Mouse (Mus musculus) midbrain, embryonic 13.5 days (tissue): Measurements from ENCODE around the gene Wdr41. TPM values are rescaled to one million over a fixed set of nuclear protein-coding genes. Genes with fewer than 3 reads are reported as not detected.

ENCODE experiments used
- ATAC-seq: fragments of 200-750 bp; cut with Nextera tagmentation; 2 replicates; pipeline ENCODE4 v1.8.0; 2017; ENCODE audit warnings: mild to moderate bottlenecking, moderate TSS enrichment, moderate library complexity
- H3K27ac ChIP-seq: fragments of 300-500 bp; sonication (generic); 2 replicates; pipeline ENCODE4 v1.5.1; 2015; ENCODE audit warnings: inconsistent platforms, mild to moderate bottlenecking, moderate library complexity
- H3K27me3 ChIP-seq: fragments of 300-500 bp; sonication (generic); 2 replicates; pipeline ENCODE4 v1.6.1; 2015; ENCODE audit warnings: mild to moderate bottlenecking, inconsistent platforms
- H3K36me3 ChIP-seq: fragments of 300-500 bp; sonication (generic); 2 replicates; pipeline ENCODE4 v1.6.1; 2015; ENCODE audit warnings: mild to moderate bottlenecking, inconsistent platforms
- H3K4me1 ChIP-seq: fragments of 300-500 bp; sonication (generic); replicated peaks from 2 replicates; pipeline ENCODE4 v1.6.1; 2015; ENCODE audit warnings: inconsistent platforms
- H3K4me2 ChIP-seq: fragments of 300-500 bp; sonication (generic); replicated peaks from 2 replicates; pipeline ENCODE4 v1.6.1; 2015; ENCODE audit warnings: moderate library complexity, mild to moderate bottlenecking, inconsistent platforms
- H3K4me3 ChIP-seq: fragments of 300-500 bp; sonication (generic); replicated peaks from 2 replicates; pipeline ENCODE4 v1.5.1; 2015; ENCODE audit warnings: mild to moderate bottlenecking, inconsistent platforms
- H3K9ac ChIP-seq: fragments of 300-500 bp; sonication (generic); replicated peaks from 2 replicates; pipeline ENCODE4 v1.6.1; 2015; ENCODE audit warnings: mild to moderate bottlenecking, inconsistent platforms
- H3K9me3 ChIP-seq: fragments of 300-500 bp; sonication (generic); 2 replicates; pipeline ENCODE4 v1.6.1; 2016; ENCODE audit warnings: mild to moderate bottlenecking, inconsistent platforms
- WGBS: fragments of 180-500 bp; shearing (Covaris S2); methylation state at CpG from one replicate; pipeline ENCODE4 v1.1.7; 2015; 5-methylcytosine and 5-hydroxymethylcytosine counted together
- polyA plus RNA-seq: library from polyadenylated mRNA; unstranded; fragments of >200 nt; fragmentation: Nextera tagmentation; extraction: Ambion mirVana; gene quantifications from 2 replicates; pipeline ENCODE4 v1.2.1, GENCODE M21; 2015

Wdr41 gene
- polyA plus RNA-seq, 1 experiment from 2014 or later = 22.9 TPM

DNA sequence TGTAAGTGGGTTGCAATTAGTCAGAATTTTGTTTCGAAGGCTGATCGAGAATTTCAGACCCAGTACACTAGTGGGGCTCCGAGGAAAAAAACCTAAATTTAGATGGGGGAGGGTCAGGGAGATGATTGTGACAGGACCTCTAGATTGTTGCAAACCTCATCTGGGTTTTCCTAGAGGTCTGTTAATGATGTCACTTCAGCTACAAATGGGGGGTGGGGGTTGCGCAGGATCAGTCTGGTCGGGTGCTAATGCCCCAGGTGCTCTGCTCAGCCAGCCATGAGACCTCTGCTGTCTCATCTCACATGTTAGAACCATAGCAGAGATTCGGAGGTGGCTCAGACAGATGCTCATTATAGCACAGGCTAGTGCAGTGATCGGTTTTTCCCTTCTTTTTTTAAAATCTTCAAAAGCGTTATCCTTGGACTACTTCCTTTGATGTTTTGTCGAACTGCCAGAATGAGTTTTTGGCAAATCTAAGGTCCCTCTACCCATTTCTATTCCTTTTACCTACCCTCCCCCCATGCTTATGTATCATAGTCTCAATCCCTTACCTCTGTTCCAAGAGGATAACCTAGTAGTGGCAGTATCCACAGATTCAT, 64.1 kb downstream of the Wdr41 start:
- Histone ChIP-seq H3K4me1 (no peaks in the 10 kb centered on the region), H3K9ac (no peak overlapping the region), H3K36me3 (no peaks in the 10 kb centered on the region), H3K27me3 (no peaks in the 10 kb centered on the region), H3K4me3 (no peak overlapping the region), H3K27ac (no peak overlapping the region), H3K4me2 (no peak overlapping the region), H3K9me3 (no peaks in the 10 kb centered on the region)
- ATAC-seq = no peak
- WGBS = 82% methylated on average over 9 of the region's 9 CpGs

DNA sequence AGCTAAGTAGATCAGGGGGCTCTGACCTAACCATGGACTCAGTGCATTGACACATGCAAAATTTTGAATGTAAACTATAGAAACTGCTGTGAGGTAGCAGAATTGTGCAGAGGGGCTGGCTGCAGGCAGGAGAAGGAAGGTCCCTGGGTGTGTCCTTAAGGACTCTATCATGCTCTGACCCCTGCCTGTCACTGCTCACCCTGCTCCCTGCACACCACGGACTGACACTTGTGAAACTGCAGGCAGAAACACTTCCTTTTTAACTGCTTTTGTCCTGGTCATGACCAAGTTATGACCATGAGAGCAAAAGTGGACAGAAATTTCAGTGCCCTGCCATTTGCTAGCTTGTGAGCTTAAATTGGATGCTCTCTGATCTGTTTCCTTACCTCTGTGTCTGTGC, 68.0 kb downstream of the Wdr41 start:
- Histone ChIP-seq H3K4me1 (no peaks in the 10 kb centered on the region), H3K27ac (no peak overlapping the region), H3K9ac (no peak overlapping the region), H3K4me3 (no peak overlapping the region), H3K36me3 (no peaks in the 10 kb centered on the region), H3K9me3 (no peaks in the 10 kb centered on the region), H3K4me2 (no peak overlapping the region), H3K27me3 (no peaks in the 10 kb centered on the region)
- no peak for ATAC-seq
- WGBS = 56% methylated on average over 1 of the region's 1 CpGs

DNA sequence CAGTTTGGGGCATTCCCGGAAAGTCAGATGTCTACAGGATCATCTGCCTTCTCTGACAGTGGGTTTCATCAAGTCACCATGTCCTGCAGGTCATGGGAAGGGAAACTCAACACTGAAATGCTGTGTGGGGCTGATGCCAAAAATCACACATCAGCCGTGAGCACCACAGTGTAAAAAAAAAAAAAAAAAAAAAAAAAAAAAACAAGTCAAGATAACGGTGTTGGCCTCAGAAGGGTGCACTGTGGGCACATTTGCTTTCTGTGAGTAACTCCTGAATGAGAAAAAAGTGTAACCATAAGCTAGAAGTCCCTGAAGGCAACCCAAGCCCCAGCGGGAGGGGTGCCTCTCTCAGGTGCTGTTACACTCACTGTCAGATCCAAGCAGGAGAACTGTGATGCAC, 74.3 kb downstream of the Wdr41 start:
- H3K9ac ChIP-seq = no peak overlapping the region
- no peaks in the 10 kb centered on the region for H3K36me3 ChIP-seq
- H3K4me2 ChIP-seq = no peak overlapping the region
- no peaks in the 10 kb centered on the region for H3K4me1 ChIP-seq
- H3K4me3 ChIP-seq = no peak overlapping the region
- H3K9me3 ChIP-seq = no peaks in the 10 kb centered on the region
- H3K27me3 ChIP-seq = no peaks in the 10 kb centered on the region
- no peak overlapping the region for H3K27ac ChIP-seq
- ATAC-seq = no peak
- 85% methylated on average over 4 of the region's 4 CpGs for WGBS

DNA sequence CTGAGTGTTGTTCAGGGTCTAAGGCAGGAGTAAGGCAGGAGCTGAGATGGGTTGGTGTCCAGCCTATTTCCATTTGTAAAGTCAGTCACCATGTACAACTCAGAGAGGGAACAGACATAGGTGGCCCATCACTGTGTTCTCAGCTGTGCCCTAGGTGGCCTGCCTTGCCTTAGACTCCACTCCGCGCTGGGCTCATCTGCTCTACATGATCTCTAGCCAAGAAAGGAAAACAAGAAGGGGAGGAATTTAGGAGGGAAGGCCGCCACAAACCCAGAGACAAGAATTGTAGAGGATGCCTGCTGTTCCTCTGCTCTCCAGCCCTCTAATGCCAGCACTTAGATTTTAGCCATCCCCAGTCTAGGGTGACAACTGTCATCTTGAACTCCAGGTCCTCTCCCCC, 76.3 kb downstream of the Wdr41 start:
- Histone ChIP-seq H3K4me3 (no peak overlapping the region), H3K27me3 (no peaks in the 10 kb centered on the region), H3K4me1 (no peaks in the 10 kb centered on the region), H3K4me2 (no peak overlapping the region), H3K36me3 (no peaks in the 10 kb centered on the region), H3K9ac (no peak overlapping the region), H3K9me3 (no peaks in the 10 kb centered on the region), H3K27ac (no peak overlapping the region)
- no peak for ATAC-seq
- WGBS = 82% methylated on average over 3 of the region's 3 CpGs

- no peak overlapping the region for H3K9ac ChIP-seq
- H3K4me3 ChIP-seq = no peak overlapping the region
These were observed 79.7 kb downstream of the Wdr41 start for GRCm38 (mm10) chr13:95055742-95056388.

DNA sequence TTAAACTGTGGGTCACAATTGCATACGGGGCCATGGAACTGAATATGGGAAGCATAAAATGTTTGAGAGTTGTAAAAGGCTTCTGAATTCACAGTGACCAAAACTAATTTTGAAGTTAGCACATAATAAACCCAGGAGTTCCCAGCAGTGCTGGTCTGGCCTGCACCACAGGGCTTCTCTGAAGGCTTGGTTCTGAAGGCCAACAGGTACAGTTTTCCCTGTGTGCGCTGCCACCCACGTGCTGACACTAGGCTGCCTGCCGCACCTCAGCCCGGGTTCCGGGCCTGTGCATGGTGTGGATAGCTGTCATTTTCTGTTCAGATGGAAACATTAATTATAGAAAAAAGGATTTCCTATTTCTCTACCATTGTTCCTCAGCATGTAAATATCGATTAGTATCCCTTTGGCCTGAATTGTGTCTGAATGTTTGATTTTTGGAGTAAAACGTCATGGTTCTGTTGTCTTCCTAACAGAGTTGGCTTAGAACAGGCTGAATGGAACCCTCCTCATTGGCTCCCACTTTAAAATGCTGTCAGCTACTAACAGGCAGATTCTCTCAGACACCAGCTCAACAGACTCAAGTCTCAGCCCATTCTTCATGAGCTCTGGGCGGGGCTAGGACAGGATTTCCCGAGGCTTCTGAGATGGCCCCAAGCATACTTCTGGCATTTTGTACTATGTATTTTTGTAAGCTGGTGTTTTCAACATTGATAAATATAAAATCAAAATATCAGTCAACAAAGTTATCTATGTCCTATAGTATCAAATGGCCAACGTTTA, 80.5 kb downstream of the Wdr41 start:
- Histone ChIP-seq H3K9me3 (no peaks in the 10 kb centered on the region), H3K4me1 (no peaks in the 10 kb centered on the region), H3K36me3 (no peaks in the 10 kb centered on the region), H3K27ac (no peak overlapping the region), H3K4me3 (no peak overlapping the region), H3K9ac (no peak overlapping the region), H3K27me3 (no peaks in the 10 kb centered on the region), H3K4me2 (no peak overlapping the region)
- 87% methylated on average over 11 of the region's 11 CpGs for WGBS
- no peak for ATAC-seq

More at GRCm38 (mm10) chr13:95055742-95056388, 79.7 kb downstream of the Wdr41 start:
- no peaks in the 10 kb centered on the region for H3K27me3 ChIP-seq
- H3K4me1 ChIP-seq = no peaks in the 10 kb centered on the region
- no peak overlapping the region for H3K4me2 ChIP-seq
- 71% methylated on average over 1 of the region's 1 CpGs for WGBS
- no peak overlapping the region for H3K27ac ChIP-seq
- no peaks in the 10 kb centered on the region for H3K9me3 ChIP-seq
- no peaks in the 10 kb centered on the region for H3K36me3 ChIP-seq
- ATAC-seq = no peak

DNA sequence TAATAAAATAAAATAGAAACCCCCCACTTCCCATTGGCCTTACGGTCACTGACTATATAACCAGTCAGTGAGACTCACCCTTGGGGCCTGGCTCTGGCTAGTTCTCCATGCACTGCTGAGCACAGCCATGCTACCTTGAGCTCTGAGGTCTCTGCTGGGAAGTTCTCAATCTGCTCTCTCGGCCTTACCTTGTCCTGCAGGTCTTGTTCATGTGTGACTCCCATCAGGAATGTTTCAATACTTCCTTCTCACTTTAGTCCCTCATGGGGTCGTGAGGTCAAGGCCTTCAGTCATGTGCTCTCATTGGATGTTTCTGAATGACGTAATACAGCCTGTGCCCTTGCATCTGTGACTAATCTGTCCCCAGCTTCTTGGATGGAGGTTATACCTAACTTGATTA, 82.7 kb downstream of the Wdr41 start:
- no peaks in the 10 kb centered on the region for H3K9me3 ChIP-seq
- no peak overlapping the region for H3K4me2 ChIP-seq
- H3K27me3 ChIP-seq = no peaks in the 10 kb centered on the region
- no peaks in the 10 kb centered on the region for H3K36me3 ChIP-seq
- no peaks in the 10 kb centered on the region for H3K4me1 ChIP-seq
- no peak overlapping the region for H3K4me3 ChIP-seq
- 85% methylated on average over 4 of the region's 4 CpGs for WGBS
- H3K9ac ChIP-seq = no peak overlapping the region
- no peak overlapping the region for H3K27ac ChIP-seq
- ATAC-seq = no peak

- Histone ChIP-seq H3K9ac (no peak overlapping the region), H3K36me3 (no peaks in the 10 kb centered on the region), H3K27ac (no peak overlapping the region), H3K9me3 (no peaks in the 10 kb centered on the region), H3K4me3 (no peak overlapping the region), H3K4me2 (no peak overlapping the region), H3K27me3 (no peaks in the 10 kb centered on the region), H3K4me1 (peaks cover 4% of the 10 kb centered on the region; the same call in 1 of the 2 replicates)
- 55% methylated on average over 4 of the region's 4 CpGs for WGBS
- ATAC-seq = peak; percentile 24; the same call in 1 of the 2 replicates
These were observed 87.4 kb downstream of the Wdr41 start for GRCm38 (mm10) chr13:95063390-95064017.

DNA sequence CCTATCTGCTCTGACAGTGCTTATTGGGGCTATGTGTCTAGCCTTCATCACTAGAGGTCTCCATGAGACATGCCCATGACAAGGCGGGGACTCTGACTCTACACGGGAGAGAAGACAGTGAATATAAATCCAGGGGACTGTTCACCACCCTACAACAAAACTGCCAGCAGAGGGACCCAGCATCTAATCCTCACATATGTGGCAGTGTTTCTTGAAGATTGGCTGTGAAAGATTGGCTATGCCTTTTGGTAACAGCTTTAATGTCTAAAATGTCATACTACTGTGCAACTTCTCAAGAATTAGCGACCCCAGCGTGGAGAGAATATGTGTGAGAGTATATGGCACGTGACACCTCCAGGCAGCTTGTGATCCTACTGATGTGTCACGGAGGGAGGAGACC, 91.7 kb downstream of the Wdr41 start:
- Histone ChIP-seq H3K9ac (no peak overlapping the region), H3K27me3 (no peaks in the 10 kb centered on the region), H3K36me3 (no peaks in the 10 kb centered on the region), H3K4me3 (no peak overlapping the region), H3K4me2 (no peak overlapping the region), H3K27ac (no peak overlapping the region), H3K4me1 (peaks cover 4% of the 10 kb centered on the region; the same call in 1 of the 2 replicates), H3K9me3 (no peaks in the 10 kb centered on the region)
- WGBS = 68% methylated on average over 6 of the region's 6 CpGs
- ATAC-seq = no peak

- Histone ChIP-seq H3K27ac (no peak overlapping the region), H3K36me3 (no peaks in the 10 kb centered on the region), H3K4me3 (no peak overlapping the region), H3K9me3 (no peaks in the 10 kb centered on the region), H3K4me2 (no peak overlapping the region), H3K4me1 (no peaks in the 10 kb centered on the region; the same call in 1 of the 2 replicates), H3K27me3 (no peaks in the 10 kb centered on the region), H3K9ac (no peak overlapping the region)
- ATAC-seq = no peak
These were observed 94.1 kb downstream of the Wdr41 start for GRCm38 (mm10) chr13:95070268-95070667.
